Mouse (Mus musculus): ENCODE measurements around the gene Cep97. TPM values are rescaled to one million over a fixed set of nuclear protein-coding genes. Genes with fewer than 3 reads are reported as not detected.

The Cep97 gene
- polyA plus RNA-seq, 1 experiment from 2014 or later, result 12.1 TPM

GRCm38 (mm10) chr16:55894893-55895650, 39.6 kb downstream of the Cep97 start, which contains the start of gene Nxpe3:
Gene Nxpe3 (minus strand): TSS chr16:55895285.
- peak; percentile 97 for ATAC-seq
- WGBS, result 0% methylated on average over 61 of the region's 74 CpGs
- H3K9ac ChIP-seq (ENCODE audit: low read depth, low read length), result peak within 1 kb of the TSS; percentile 95

DNA sequence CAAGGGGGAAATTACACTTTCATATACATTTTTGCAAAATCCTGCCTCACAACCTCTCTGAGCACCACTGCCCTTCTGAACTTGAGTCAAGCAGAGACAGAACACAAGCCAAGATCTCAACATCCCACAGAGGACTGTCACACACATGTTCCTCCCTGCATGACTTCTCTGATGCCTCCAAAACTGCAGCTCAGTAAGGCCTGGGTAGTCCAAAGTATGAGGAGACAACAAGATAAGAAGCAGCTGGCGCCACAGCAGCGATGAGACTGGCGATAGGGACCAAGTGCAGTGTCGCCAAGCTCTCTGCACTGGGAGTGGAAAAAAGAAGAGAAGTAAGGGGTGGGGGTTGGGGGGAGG, 40.1 kb downstream of the Cep97 start:
- ATAC-seq, result no peak
- 0% methylated on average over 4 of the region's 4 CpGs for WGBS
- Histone ChIP-seq H3K27ac (ENCODE audit: low read length) (peak overlapping the region; percentile 90), H3K4me1 (ENCODE audit: control insufficient read depth, insufficient read depth, low read length) (peaks cover 10% of the 10 kb centered on the region), H3K36me3 (ENCODE audit: control insufficient read depth, insufficient read depth, low read length) (no peaks in the 10 kb centered on the region), H3K4me3 (ENCODE audit: low read depth, low read length) (peak overlapping the region; percentile 83), H3K4me2 (ENCODE audit: low read length) (peak overlapping the region; percentile 80), H3K9me3 (replicated peaks; ENCODE audit: control insufficient read depth, low read length, poor library complexity, severe bottlenecking) (no peaks in the 10 kb centered on the region), H3K27me3 (ENCODE audit: control insufficient read depth, insufficient read depth, low read depth, low read length) (no peaks in the 10 kb centered on the region), H3K9ac (ENCODE audit: low read depth, low read length) (peak overlapping the region; percentile 95)

More at GRCm38 (mm10) chr16:55894893-55895650, 39.6 kb downstream of the Cep97 start, which contains the start of gene Nxpe3:
- Histone ChIP-seq H3K4me2 (ENCODE audit: low read length) (peak within 1 kb of the TSS; percentile 80), H3K9me3 (replicated peaks; ENCODE audit: control insufficient read depth, low read length, poor library complexity, severe bottlenecking) (no peaks in the 10 kb centered on the region), H3K27me3 (ENCODE audit: control insufficient read depth, insufficient read depth, low read depth, low read length) (no peaks in the 10 kb centered on the region), H3K4me3 (ENCODE audit: low read depth, low read length) (peak within 1 kb of the TSS; percentile 83), H3K27ac (ENCODE audit: low read length) (peak within 1 kb of the TSS; percentile 90), H3K4me1 (ENCODE audit: control insufficient read depth, insufficient read depth, low read length) (peaks cover 10% of the 10 kb centered on the region), H3K36me3 (ENCODE audit: control insufficient read depth, insufficient read depth, low read length) (no peaks in the 10 kb centered on the region)

GRCm38 (mm10) chr16:55893410-55894107, 41.1 kb downstream of the Cep97 start:
- no peak overlapping the region for H3K4me3 ChIP-seq (ENCODE audit: low read depth, low read length)
- ATAC-seq, result no peak
- 89% methylated on average over 8 of the region's 8 CpGs for WGBS
- H3K27ac ChIP-seq (ENCODE audit: low read length), result no peak overlapping the region
- no peaks in the 10 kb centered on the region for H3K27me3 ChIP-seq (ENCODE audit: control insufficient read depth, insufficient read depth, low read depth, low read length)
- no peaks in the 10 kb centered on the region for H3K9me3 ChIP-seq (replicated peaks; ENCODE audit: control insufficient read depth, low read length, poor library complexity, severe bottlenecking)
- no peak overlapping the region for H3K9ac ChIP-seq (ENCODE audit: low read depth, low read length)
- peak overlapping the region; percentile 80 for H3K4me2 ChIP-seq (ENCODE audit: low read length)
- peaks cover 10% of the 10 kb centered on the region for H3K4me1 ChIP-seq (ENCODE audit: control insufficient read depth, insufficient read depth, low read length)
- 0 out of 2 replicates have a peak, but pooled peaks cover 3% of the 10 kb centered on the region for H3K36me3 ChIP-seq (ENCODE audit: control insufficient read depth, insufficient read depth, low read length)

DNA sequence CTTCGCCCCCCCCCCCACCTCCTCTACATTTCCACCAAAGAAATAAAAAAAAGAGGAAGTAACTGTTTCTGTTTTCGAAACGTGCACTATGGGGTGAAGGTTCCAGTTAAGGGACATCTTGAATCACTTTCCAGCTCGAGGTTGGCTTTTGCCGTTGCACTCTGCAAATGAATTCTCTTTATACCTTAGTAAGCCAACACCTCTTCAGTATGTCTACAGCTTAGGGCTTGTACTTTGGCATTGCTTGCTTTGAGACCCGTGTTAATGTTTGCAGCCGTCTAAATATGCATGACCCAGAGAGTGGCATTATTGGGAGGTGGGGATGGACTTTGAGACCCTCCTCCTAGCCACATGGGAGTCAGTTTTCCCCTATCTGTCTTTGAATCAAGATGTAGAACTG, 42.2 kb downstream of the Cep97 start:
- H3K4me3 ChIP-seq (ENCODE audit: low read depth, low read length), result no peak overlapping the region
- no peak overlapping the region for H3K27ac ChIP-seq (ENCODE audit: low read length)
- H3K36me3 ChIP-seq (ENCODE audit: control insufficient read depth, insufficient read depth, low read length), result 0 out of 2 replicates have a peak, but pooled peaks cover 14% of the 10 kb centered on the region
- no peaks in the 10 kb centered on the region for H3K27me3 ChIP-seq (ENCODE audit: control insufficient read depth, insufficient read depth, low read depth, low read length)
- no peak overlapping the region for H3K9ac ChIP-seq (ENCODE audit: low read depth, low read length)
- H3K9me3 ChIP-seq (replicated peaks; ENCODE audit: control insufficient read depth, low read length, poor library complexity, severe bottlenecking), result no peaks in the 10 kb centered on the region
- WGBS, result 81% methylated on average over 6 of the region's 7 CpGs
- H3K4me1 ChIP-seq (ENCODE audit: control insufficient read depth, insufficient read depth, low read length), result peaks cover 10% of the 10 kb centered on the region
- no peak overlapping the region for H3K4me2 ChIP-seq (ENCODE audit: low read length)
- ATAC-seq, result no peak

GRCm38 (mm10) chr16:55891346-55891745, 43.3 kb downstream of the Cep97 start:
- no peak overlapping the region for H3K27ac ChIP-seq (ENCODE audit: low read length)
- WGBS, result 97% methylated on average over 7 of the region's 7 CpGs
- no peaks in the 10 kb centered on the region for H3K27me3 ChIP-seq (ENCODE audit: control insufficient read depth, insufficient read depth, low read depth, low read length)
- H3K36me3 ChIP-seq (ENCODE audit: control insufficient read depth, insufficient read depth, low read length), result 0 out of 2 replicates have a peak, but pooled peaks cover 14% of the 10 kb centered on the region
- no peak for ATAC-seq
- no peaks in the 10 kb centered on the region for H3K9me3 ChIP-seq (replicated peaks; ENCODE audit: control insufficient read depth, low read length, poor library complexity, severe bottlenecking)
- no peak overlapping the region for H3K4me2 ChIP-seq (ENCODE audit: low read length)
- H3K4me3 ChIP-seq (ENCODE audit: low read depth, low read length), result no peak overlapping the region
- H3K9ac ChIP-seq (ENCODE audit: low read depth, low read length), result no peak overlapping the region
- H3K4me1 ChIP-seq (ENCODE audit: control insufficient read depth, insufficient read depth, low read length), result peaks cover 10% of the 10 kb centered on the region

DNA sequence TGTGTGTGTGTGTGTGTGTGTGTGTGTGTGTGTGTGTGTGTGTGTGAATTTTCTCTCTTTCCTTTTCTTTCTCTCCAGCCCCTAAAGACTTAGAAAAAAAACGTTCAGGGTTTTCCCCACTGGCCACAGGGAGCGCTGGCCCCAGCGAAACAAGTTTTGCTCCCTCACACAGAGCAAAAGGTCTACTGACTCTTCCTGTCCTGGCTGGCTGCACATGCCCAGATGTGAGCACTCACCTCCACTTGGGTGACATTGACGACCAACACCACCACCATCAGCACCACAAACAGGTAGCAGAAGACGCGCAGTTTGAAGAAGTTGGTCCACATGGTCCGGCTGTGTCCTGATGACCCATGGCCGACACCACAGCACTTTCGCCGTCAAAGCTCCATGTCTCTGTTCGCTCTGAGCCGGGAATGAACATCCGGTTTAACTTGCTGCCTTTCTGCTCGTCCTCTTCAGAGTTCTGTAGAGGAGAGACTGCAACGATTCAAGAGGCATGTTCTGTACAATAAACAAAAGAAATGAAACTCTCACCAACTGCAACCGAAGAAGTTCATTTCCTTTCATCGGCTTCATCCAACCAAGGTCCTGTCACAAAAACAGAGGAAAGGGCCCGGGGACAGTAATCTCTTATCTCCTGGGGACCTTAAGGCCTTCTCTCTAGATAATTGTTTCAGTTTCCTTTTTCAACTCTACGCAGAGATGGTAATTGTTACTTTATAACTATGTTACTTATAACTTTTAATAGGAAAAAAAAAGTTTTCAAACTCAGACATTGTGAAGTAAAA, 44.1 kb downstream of the Cep97 start:
- Histone ChIP-seq H3K9ac (ENCODE audit: low read depth, low read length) (no peak overlapping the region), H3K9me3 (replicated peaks; ENCODE audit: control insufficient read depth, low read length, poor library complexity, severe bottlenecking) (no peaks in the 10 kb centered on the region), H3K4me2 (ENCODE audit: low read length) (no peak overlapping the region), H3K27ac (ENCODE audit: low read length) (no peak overlapping the region), H3K27me3 (ENCODE audit: control insufficient read depth, insufficient read depth, low read depth, low read length) (no peaks in the 10 kb centered on the region), H3K4me1 (ENCODE audit: control insufficient read depth, insufficient read depth, low read length) (peaks cover 8% of the 10 kb centered on the region), H3K36me3 (ENCODE audit: control insufficient read depth, insufficient read depth, low read length) (0 out of 2 replicates have a peak, but pooled peaks cover 14% of the 10 kb centered on the region), H3K4me3 (ENCODE audit: low read depth, low read length) (no peak overlapping the region)
- WGBS, result 93% methylated on average over 19 of the region's 19 CpGs
- no peak for ATAC-seq

- H3K9ac ChIP-seq (ENCODE audit: low read depth, low read length), result no peak overlapping the region
- ATAC-seq, result no peak
- peaks cover 14% of the 10 kb centered on the region; the same call in 1 of the 2 replicates for H3K36me3 ChIP-seq (ENCODE audit: control insufficient read depth, insufficient read depth, low read length)
- H3K27me3 ChIP-seq (ENCODE audit: control insufficient read depth, insufficient read depth, low read depth, low read length), result no peaks in the 10 kb centered on the region
- no peaks in the 10 kb centered on the region for H3K9me3 ChIP-seq (replicated peaks; ENCODE audit: control insufficient read depth, low read length, poor library complexity, severe bottlenecking)
- H3K4me2 ChIP-seq (ENCODE audit: low read length), result no peak overlapping the region
- H3K4me3 ChIP-seq (ENCODE audit: low read depth, low read length), result no peak overlapping the region
- H3K27ac ChIP-seq (ENCODE audit: low read length), result no peak overlapping the region
- 93% methylated on average over 3 of the region's 3 CpGs for WGBS
- H3K4me1 ChIP-seq (ENCODE audit: control insufficient read depth, insufficient read depth, low read length), result peaks cover 8% of the 10 kb centered on the region
Observed at GRCm38 (mm10) chr16:55889451-55889850, 45.2 kb downstream of the Cep97 start.

DNA sequence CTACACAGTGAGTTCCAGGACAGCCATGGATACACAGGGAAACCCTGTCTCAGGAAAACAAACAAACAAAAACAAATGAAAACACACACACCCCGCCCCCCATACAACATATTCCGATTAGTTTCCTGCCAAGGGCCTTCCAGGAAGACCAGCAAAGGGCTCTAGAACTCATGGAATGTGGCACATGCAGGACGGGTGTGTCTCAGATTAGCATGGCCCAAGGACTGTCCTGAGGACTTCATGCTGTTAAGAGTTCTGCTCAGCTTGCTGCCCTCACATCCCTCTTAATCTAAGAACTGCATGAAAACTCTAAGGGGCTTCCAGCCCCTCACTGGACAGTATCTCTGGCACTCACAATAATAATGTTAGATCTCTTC, 46.1 kb downstream of the Cep97 start:
- WGBS, result 96% methylated on average over 3 of the region's 3 CpGs
- Histone ChIP-seq H3K9me3 (replicated peaks; ENCODE audit: control insufficient read depth, low read length, poor library complexity, severe bottlenecking) (no peaks in the 10 kb centered on the region), H3K4me3 (ENCODE audit: low read depth, low read length) (no peak overlapping the region), H3K27ac (ENCODE audit: low read length) (no peak overlapping the region), H3K27me3 (ENCODE audit: control insufficient read depth, insufficient read depth, low read depth, low read length) (no peaks in the 10 kb centered on the region), H3K4me1 (ENCODE audit: control insufficient read depth, insufficient read depth, low read length) (peaks cover 1% of the 10 kb centered on the region), H3K4me2 (ENCODE audit: low read length) (no peak overlapping the region), H3K36me3 (ENCODE audit: control insufficient read depth, insufficient read depth, low read length) (peaks cover 14% of the 10 kb centered on the region; the same call in 1 of the 2 replicates), H3K9ac (ENCODE audit: low read depth, low read length) (no peak overlapping the region)
- ATAC-seq, result no peak
